Mouse (Mus musculus) kidney, postnatal 0 days (tissue): ENCODE results near the gene Gm5142. TPM values are rescaled to one million over a fixed set of nuclear protein-coding genes. Genes with fewer than 3 reads are reported as not detected.
A peak's percentile ranks its signal among the peaks of the same experiment; 100 is the strongest.

ENCODE experiments used
- ATAC-seq: fragments of 200-750 bp; cut with Nextera tagmentation; replicated peaks from 2 replicates; pipeline ENCODE4 v1.8.0; 2017; ENCODE audit warnings: low read depth, moderate number of reproducible peaks, moderate TSS enrichment, moderate library complexity; ENCODE audit not compliant: low FRiP score
- DNase-seq: peaks from one replicate; pipeline ENCODE4 v3.0.0-alpha.2; 2016; ENCODE audit warnings: low spot score
- H3K27ac ChIP-seq: fragments of 300-500 bp; sonication (generic); 2 replicates; pipeline ENCODE4 v1.5.1; 2014; ENCODE audit warnings: mild to moderate bottlenecking
- H3K27me3 ChIP-seq: fragments of 300-500 bp; sonication (generic); 2 replicates; pipeline ENCODE4 v1.6.1; 2014; ENCODE audit warnings: low read length, mixed read lengths; ENCODE audit not compliant: insufficient read depth
- H3K36me3 ChIP-seq: fragments of 300-500 bp; sonication (generic); 2 replicates; pipeline ENCODE4 v1.6.1; 2014; ENCODE audit warnings: low read length, mixed read lengths; ENCODE audit not compliant: insufficient read depth
- H3K4me1 ChIP-seq: fragments of 300-500 bp; sonication (generic); replicated peaks from 2 replicates; pipeline ENCODE4 v1.6.1; 2014; ENCODE audit warnings: antibody characterized with exemption, low read length, mixed read lengths; ENCODE audit not compliant: insufficient read depth
- H3K4me2 ChIP-seq: fragments of 300-500 bp; sonication (generic); 2 replicates; pipeline ENCODE4 v1.6.1; 2014; ENCODE audit warnings: mild to moderate bottlenecking, low read length, moderate library complexity, mixed read lengths
- H3K4me3 ChIP-seq: fragments of 300-500 bp; sonication (generic); replicated peaks from 2 replicates; pipeline ENCODE4 v1.5.1; 2014; ENCODE audit warnings: low read depth, low read length
- H3K9ac ChIP-seq: fragments of 300-500 bp; sonication (generic); 2 replicates; pipeline ENCODE4 v1.6.1; 2014; ENCODE audit warnings: low read depth, low read length
- H3K9me3 ChIP-seq: fragments of 300-500 bp; sonication (generic); replicated peaks from 2 replicates; pipeline ENCODE4 v1.6.1; 2016; ENCODE audit warnings: low read length, inconsistent platforms, mixed read lengths
- CTCF ChIP-seq: IDR thresholded peaks from 2 replicates; pipeline ENCODE4 v1.5.1; 2016; ENCODE audit warnings: antibody characterized with exemption, low read depth, mild to moderate bottlenecking, moderate library complexity
- WGBS: fragments of 180-500 bp; shearing (Covaris S2); extraction: QIAGEN DNeasy Blood & Tissue Kit; methylation state at CpG from one replicate; pipeline ENCODE4 v1.1.7; 2014; 5-methylcytosine and 5-hydroxymethylcytosine counted together
- polyA plus RNA-seq: library from polyadenylated mRNA; unstranded; fragments of >200 nt; fragmentation: Nextera tagmentation; extraction: Ambion mirVana; gene quantifications from 2 replicates; pipeline ENCODE4 v1.2.1, GENCODE M21; 2015

The Gm5142 gene
- polyA plus RNA-seq, 1 experiment from 2014 or later, result not detected

DNA sequence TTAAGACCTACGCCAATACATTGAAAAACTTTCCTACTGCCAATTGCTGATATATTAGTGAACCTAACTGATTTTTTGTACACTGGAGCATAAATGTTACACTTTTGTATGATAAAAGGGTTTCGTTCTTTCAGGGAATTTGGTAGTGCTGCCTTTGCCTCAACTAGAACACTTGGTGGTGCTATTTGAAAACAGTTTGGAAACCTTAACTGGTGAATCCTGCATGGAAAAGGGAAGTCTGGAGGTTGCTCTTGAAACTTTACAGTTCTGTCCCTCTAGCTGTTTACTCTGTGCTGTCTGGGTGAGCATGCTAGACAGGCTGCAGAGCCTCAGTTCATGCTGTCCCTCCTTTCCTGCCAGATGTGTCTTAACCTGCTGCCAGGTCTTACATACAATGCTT is 23.0 kb downstream of the Gm5142 start:
- H3K9me3 ChIP-seq, result no peaks in the 10 kb centered on the region
- H3K27ac ChIP-seq, result no peak overlapping the region
- no peak for ATAC-seq
- H3K36me3 ChIP-seq, result no peaks in the 10 kb centered on the region
- WGBS, result 77% methylated on average over 2 of the region's 2 CpGs
- no peaks in the 10 kb centered on the region for H3K27me3 ChIP-seq
- DNase-seq, result peak; percentile 77
- TF ChIP-seq CTCF, result peak; percentile 70
- H3K9ac ChIP-seq, result no peak overlapping the region
- no peak overlapping the region for H3K4me2 ChIP-seq
- no peak overlapping the region for H3K4me3 ChIP-seq
- no peaks in the 10 kb centered on the region for H3K4me1 ChIP-seq

DNA sequence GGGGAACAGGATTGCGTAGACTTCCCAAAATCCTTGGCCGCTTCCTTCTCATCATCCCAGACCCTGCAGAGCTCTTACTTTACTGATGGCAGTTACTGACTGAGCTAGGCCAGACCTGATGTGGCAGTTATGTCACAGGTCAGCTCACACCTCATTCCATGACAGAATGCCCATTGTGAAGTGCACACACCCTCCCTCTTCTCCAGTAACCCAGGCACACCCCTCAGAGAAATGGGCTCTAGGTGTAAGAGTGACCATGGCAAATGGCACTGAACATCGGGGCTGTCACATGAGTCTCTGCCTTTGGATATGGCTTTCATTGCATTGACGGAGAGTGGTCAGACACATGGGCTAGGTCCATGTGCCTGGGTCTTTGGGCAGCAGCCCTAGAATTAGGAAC is 35.8 kb downstream of the Gm5142 start, which contains the start of gene 1700129C05Rik:
TSS of gene 1700129C05Rik (minus strand) at position 101 of the 400 bp plus-strand sequence.
- TF ChIP-seq CTCF, result no peak
- H3K4me1 ChIP-seq, result no peaks in the 10 kb centered on the region
- no peak for DNase-seq
- H3K36me3 ChIP-seq, result no peaks in the 10 kb centered on the region
- no peaks in the 10 kb centered on the region for H3K9me3 ChIP-seq
- H3K4me3 ChIP-seq, result no peak within 1 kb of the TSS
- no peak within 1 kb of the TSS for H3K27ac ChIP-seq
- no peaks in the 10 kb centered on the region for H3K27me3 ChIP-seq
- ATAC-seq, result no peak
- no peak within 1 kb of the TSS for H3K4me2 ChIP-seq
- 92% methylated on average over 4 of the region's 4 CpGs for WGBS
- no peak within 1 kb of the TSS for H3K9ac ChIP-seq

DNA sequence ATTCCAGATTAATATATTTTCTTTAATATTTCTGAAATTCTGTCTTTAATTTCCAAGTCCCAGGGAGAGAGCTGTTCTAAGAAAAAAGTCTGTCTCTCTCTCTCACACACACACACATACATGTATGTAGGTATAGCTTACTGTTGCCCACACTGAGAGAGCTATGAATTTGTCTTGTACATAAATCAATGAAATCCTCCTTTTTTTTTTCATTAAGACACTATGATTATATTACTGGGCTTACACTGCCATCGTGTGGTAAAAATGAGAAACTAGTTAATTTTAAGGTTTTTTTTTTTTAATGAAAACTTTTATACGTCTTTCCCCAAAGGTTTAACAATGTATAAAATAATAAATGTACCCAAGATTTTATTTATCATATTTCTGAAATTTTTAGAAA is 64.3 kb downstream of the Gm5142 start:
- no peaks in the 10 kb centered on the region for H3K4me1 ChIP-seq
- no peak overlapping the region for H3K4me2 ChIP-seq
- DNase-seq, result peak; percentile 72
- ATAC-seq, result no peak
- H3K4me3 ChIP-seq, result no peak overlapping the region
- no peak overlapping the region for H3K27ac ChIP-seq
- H3K9me3 ChIP-seq, result no peaks in the 10 kb centered on the region
- no peaks in the 10 kb centered on the region for H3K36me3 ChIP-seq
- no peaks in the 10 kb centered on the region for H3K27me3 ChIP-seq
- no peak overlapping the region for H3K9ac ChIP-seq
- WGBS, result 5% methylated on average over 2 of the region's 2 CpGs
- peak; percentile 60 for TF ChIP-seq CTCF

Other genes starting within 250 kb of the Gm5142 start
- not detected in 2 replicates for gene 1700129C05Rik, start 35.9 kb downstream of the Gm5142 start, polyA plus RNA-seq
- gene Rcbtb1, start 22.5 kb upstream of the Gm5142 start, polyA plus RNA-seq, result 28.3 and 34.6 TPM in 2 replicates
- not detected in 2 replicates for gene Gm6904, start 81.5 kb upstream of the Gm5142 start, polyA plus RNA-seq
- 0.14 and 0.21 TPM in 2 replicates for gene Phf11a, start 118.8 kb upstream of the Gm5142 start, polyA plus RNA-seq
- 1.6 and 1.7 TPM in 2 replicates for gene Phf11b, start 162.6 kb upstream of the Gm5142 start, polyA plus RNA-seq
- 2.8 and 3.1 TPM in 2 replicates for gene Phf11d, start 186.7 kb upstream of the Gm5142 start, polyA plus RNA-seq
- 0.33 and 0.41 TPM in 2 replicates for gene Phf11c, start 216.6 kb upstream of the Gm5142 start, polyA plus RNA-seq